Mouse (Mus musculus) effector memory CD4-positive, alpha-beta T cell, adult 7 months (primary cell): ENCODE results near the gene Obp2a. TPM values are rescaled to one million over a fixed set of nuclear protein-coding genes. Genes with fewer than 3 reads are reported as not detected.

Source experiments
- polyA plus RNA-seq: library from polyadenylated mRNA; unstranded; fragments of 100-300 nt; shearing (Covaris generic); gene quantifications from one replicate; pipeline ENCODE4 v1.2.1, GENCODE M21; 2017

Obp2a gene
- polyA plus RNA-seq = not detected

GRCm38 (mm10) chr2:25699743-25700142, at the start of gene Obp2a:
Obp2a (plus strand) TSS chr2:25700043.

DNA sequence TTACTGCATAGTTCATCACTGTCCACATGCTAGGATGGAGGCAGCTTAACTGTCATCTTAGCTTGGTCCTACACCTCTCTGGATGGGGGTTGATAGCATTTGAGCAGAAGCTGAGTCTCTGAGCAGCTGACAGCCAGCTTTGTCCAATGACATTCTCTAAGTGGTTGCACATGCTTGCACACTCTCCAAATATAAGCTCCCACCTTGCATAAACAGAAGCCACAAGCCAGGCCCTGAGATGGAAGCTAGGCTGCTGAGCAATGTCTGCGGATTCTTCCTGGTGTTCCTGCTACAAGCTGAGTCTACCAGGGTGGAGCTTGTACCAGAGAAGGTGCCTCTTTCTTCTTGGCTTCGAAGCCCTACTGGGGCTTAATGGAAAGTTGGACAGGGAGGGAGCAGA, 46.9 kb upstream of the Obp2a start, which contains the start of gene Lcn8:
Gene Lcn8 (plus strand): TSS at position 219 of the 400 bp plus-strand sequence.

GRCm38 (mm10) chr2:25657652-25658051, 42.2 kb upstream of the Obp2a start, which contains the start of gene Lcn5:
Lcn5 (plus strand) TSS chr2:25657952.

GRCm38 (mm10) chr2:25676486-25676885, 23.4 kb upstream of the Obp2a start, which contains the start of gene Lcn6:
Lcn6 (plus strand) TSS chr2:25676786.

GRCm38 (mm10) chr2:25682426-25682825, 17.4 kb upstream of the Obp2a start, which contains the start of gene Lcn10:
Lcn10 (plus strand) TSS chr2:25682726.

GRCm38 (mm10) chr2:25706643-25707481, 7.0 kb downstream of the Obp2a start, which contains the start of gene Bmyc:
Bmyc (plus strand) TSS chr2:25706739.

GRCm38 (mm10) chr2:25736709-25737108, 36.9 kb downstream of the Obp2a start, which contains the start of gene Obp2b:
Obp2b (plus strand) TSS chr2:25737009.

Other genes starting within 250 kb of the Obp2a start
- gene Clic3, start 243.2 kb upstream of the Obp2a start, polyA plus RNA-seq = 1.0 TPM
- 50.2 TPM for gene Paxx, start 238.9 kb upstream of the Obp2a start, polyA plus RNA-seq
- not detected for gene Ptgds, start 230.0 kb upstream of the Obp2a start, polyA plus RNA-seq
- gene Lcn12, start 206.1 kb upstream of the Obp2a start, polyA plus RNA-seq = not detected
- gene Fbxw5, start 199.3 kb upstream of the Obp2a start, polyA plus RNA-seq = 71.7 TPM
- gene C8g, start 198.3 kb upstream of the Obp2a start, polyA plus RNA-seq = 4.6 TPM
- gene Traf2, start 153.1 kb upstream of the Obp2a start, polyA plus RNA-seq = 81.5 TPM
- gene Edf1, start 142.2 kb upstream of the Obp2a start, polyA plus RNA-seq = 237 TPM
- gene Mamdc4, start 125.2 kb upstream of the Obp2a start, polyA plus RNA-seq = 1.4 TPM
- 49.8 TPM for gene Phpt1, start 124.8 kb upstream of the Obp2a start, polyA plus RNA-seq
- 1.1 TPM for gene Ajm1, start 118.3 kb upstream of the Obp2a start, polyA plus RNA-seq
- 33.1 TPM for gene Rabl6, start 91.5 kb upstream of the Obp2a start, polyA plus RNA-seq
- gene Ccdc183, start 82.4 kb upstream of the Obp2a start, polyA plus RNA-seq = 0.22 TPM
- gene Tmem141, start 78.0 kb upstream of the Obp2a start, polyA plus RNA-seq = 4.9 TPM
- gene Fcna, start 72.0 kb upstream of the Obp2a start, polyA plus RNA-seq = not detected
- not detected for gene Lcn8, start 46.9 kb upstream of the Obp2a start, polyA plus RNA-seq
- not detected for gene Lcn5, start 42.1 kb upstream of the Obp2a start, polyA plus RNA-seq
- not detected for gene Lcn6, start 23.3 kb upstream of the Obp2a start, polyA plus RNA-seq
- 0.46 TPM for gene Lcn10, start 17.3 kb upstream of the Obp2a start, polyA plus RNA-seq
- 23.6 TPM for gene Bmyc, start 6.7 kb downstream of the Obp2a start, polyA plus RNA-seq
- not detected for gene Obp2b, start 37.0 kb downstream of the Obp2a start, polyA plus RNA-seq
- not detected for gene Lcn3, start 65.5 kb downstream of the Obp2a start, polyA plus RNA-seq
- not detected for gene Lcn11, start 77.0 kb downstream of the Obp2a start, polyA plus RNA-seq
- gene Gm13539, start 82.2 kb downstream of the Obp2a start, polyA plus RNA-seq = not detected
- 0.73 TPM for gene Glt6d1, start 115.8 kb downstream of the Obp2a start, polyA plus RNA-seq
- not detected for gene Lcn9, start 123.1 kb downstream of the Obp2a start, polyA plus RNA-seq
- not detected for gene Sohlh1, start 147.2 kb downstream of the Obp2a start, polyA plus RNA-seq
- 0.15 TPM for gene Kcnt1, start 163.7 kb downstream of the Obp2a start, polyA plus RNA-seq